Mouse (Mus musculus) intestine, embryonic 16.5 days (tissue): ENCODE measurements around the gene Stpg4. TPM values are rescaled to one million over a fixed set of nuclear protein-coding genes. Genes with fewer than 3 reads are reported as not detected.

ENCODE experiments used
- ATAC-seq: fragments of 200-750 bp; cut with Nextera tagmentation; 2 replicates; pipeline ENCODE4 v1.8.0; 2017; ENCODE audit warnings: moderate TSS enrichment, moderate library complexity
- H3K27ac ChIP-seq: fragments of 300-500 bp; sonication (generic); 2 replicates; pipeline ENCODE4 v1.5.1; 2014; ENCODE audit warnings: mild to moderate bottlenecking, low read length
- H3K27me3 ChIP-seq: fragments of 300-500 bp; sonication (generic); replicated peaks from 2 replicates; pipeline ENCODE4 v1.6.1; 2014; ENCODE audit warnings: low read length, control low read depth, mixed read lengths; ENCODE audit not compliant: control insufficient read depth, insufficient read depth
- H3K36me3 ChIP-seq: fragments of 300-500 bp; sonication (generic); 2 replicates; pipeline ENCODE4 v1.6.1; 2014; ENCODE audit warnings: low read length, control low read depth; ENCODE audit not compliant: control insufficient read depth, insufficient read depth
- H3K4me1 ChIP-seq: fragments of 300-500 bp; sonication (generic); 2 replicates; pipeline ENCODE4 v1.6.1; 2014; ENCODE audit warnings: low read length, control low read depth, mixed read lengths; ENCODE audit not compliant: control insufficient read depth, insufficient read depth
- H3K4me2 ChIP-seq: fragments of 300-500 bp; sonication (generic); 2 replicates; pipeline ENCODE4 v1.6.1; 2014; ENCODE audit warnings: low read depth, low read length, control low read depth
- H3K4me3 ChIP-seq: fragments of 300-500 bp; sonication (generic); 2 replicates; pipeline ENCODE4 v1.5.1; 2014; ENCODE audit warnings: mild to moderate bottlenecking, low read length
- H3K9ac ChIP-seq: fragments of 300-500 bp; sonication (generic); 2 replicates; pipeline ENCODE4 v1.6.1; 2014; ENCODE audit warnings: low read depth, low read length
- H3K9me3 ChIP-seq: fragments of 300-500 bp; sonication (generic); 2 replicates; pipeline ENCODE4 v1.6.1; 2016; ENCODE audit warnings: low read length, control low read depth; ENCODE audit not compliant: control insufficient read depth
- WGBS: fragments of 180-500 bp; shearing (Covaris S2); extraction: QIAGEN DNeasy Blood & Tissue Kit; methylation state at CpG from one replicate; pipeline ENCODE4 v1.1.7; 2014; 5-methylcytosine and 5-hydroxymethylcytosine counted together
- polyA plus RNA-seq: library from polyadenylated mRNA; unstranded; fragments of >200 nt; fragmentation: Nextera tagmentation; extraction: Ambion mirVana; gene quantifications from 2 replicates; pipeline ENCODE4 v1.2.1, GENCODE M21; 2015

Gene Stpg4
- polyA plus RNA-seq, 1 experiment from 2014 or later = not detected

DNA sequence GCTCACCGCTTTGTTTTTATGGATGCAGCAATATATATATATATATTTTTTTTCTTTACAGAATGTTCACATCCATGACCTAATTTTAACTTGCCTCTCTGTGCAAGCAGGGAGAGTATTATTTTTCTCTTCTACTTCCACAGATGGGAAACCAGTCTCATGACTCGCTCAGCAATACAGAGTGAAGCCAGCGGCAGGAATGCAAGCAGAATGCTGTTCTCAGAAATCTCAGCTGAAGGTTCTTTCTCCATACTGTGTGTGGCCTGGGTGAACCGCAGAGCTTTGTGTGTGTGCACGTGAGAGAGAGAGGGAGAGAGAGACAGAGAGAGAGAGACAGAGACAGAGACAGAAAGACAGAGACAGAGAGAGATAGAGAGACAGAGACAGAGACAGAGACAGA, 41.1 kb upstream of the Stpg4 start:
- Histone ChIP-seq H3K4me2 (no peak overlapping the region), H3K36me3 (no peaks in the 10 kb centered on the region), H3K4me3 (no peak overlapping the region), H3K27ac (no peak overlapping the region), H3K4me1 (peaks cover 6% of the 10 kb centered on the region), H3K9me3 (no peaks in the 10 kb centered on the region), H3K27me3 (no peaks in the 10 kb centered on the region), H3K9ac (no peak overlapping the region)
- ATAC-seq = no peak
- 76% methylated on average over 5 of the region's 5 CpGs for WGBS

- Histone ChIP-seq H3K36me3 (no peaks in the 10 kb centered on the region), H3K4me2 (no peak overlapping the region), H3K27ac (no peak overlapping the region), H3K4me1 (peaks cover 24% of the 10 kb centered on the region), H3K9me3 (no peaks in the 10 kb centered on the region), H3K4me3 (no peak overlapping the region), H3K27me3 (no peaks in the 10 kb centered on the region), H3K9ac (no peak overlapping the region)
- 55% methylated on average over 3 of the region's 3 CpGs for WGBS
- ATAC-seq = no peak
Observed at GRCm38 (mm10) chr17:87461499-87461896, 34.0 kb upstream of the Stpg4 start.

DNA sequence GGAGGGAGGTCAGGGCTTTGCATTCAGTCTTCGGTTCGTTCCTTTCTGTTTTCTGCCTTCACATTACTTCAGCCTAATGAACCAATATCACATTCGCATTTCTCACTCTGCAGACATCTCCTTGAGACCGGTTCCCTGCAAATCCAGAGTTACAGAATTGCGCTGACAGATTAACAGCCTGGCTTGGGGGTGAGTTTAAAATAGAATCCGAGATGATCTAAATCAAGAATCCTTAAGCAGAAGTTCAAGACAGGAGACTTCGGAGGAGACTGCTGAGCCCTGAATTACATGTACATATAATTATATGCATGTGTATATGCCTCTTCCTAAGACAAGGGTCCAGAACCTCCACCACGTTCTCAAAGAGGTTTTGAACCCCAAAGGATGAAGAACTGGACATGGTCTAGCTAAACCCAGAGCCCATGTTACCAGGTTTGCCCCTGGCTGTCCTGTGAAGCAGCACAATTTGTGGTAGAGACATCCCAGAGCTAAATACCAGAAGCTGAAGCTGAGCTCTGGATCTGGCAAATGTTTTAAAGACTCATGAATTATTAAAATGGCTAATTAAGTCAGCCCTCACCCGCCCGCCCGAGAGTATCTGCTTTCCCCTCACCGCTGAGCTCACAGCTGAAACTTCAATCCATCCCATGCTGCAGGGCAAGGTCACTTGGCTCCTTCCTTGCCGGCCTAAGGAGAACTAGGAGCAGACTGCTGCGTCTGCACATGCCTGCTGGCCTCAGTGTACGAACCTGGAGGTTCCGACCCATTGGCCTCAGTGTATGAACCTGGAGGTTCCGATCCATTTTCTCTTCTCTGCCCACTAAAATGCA, 33.3 kb upstream of the Stpg4 start:
- Histone ChIP-seq H3K27me3 (no peaks in the 10 kb centered on the region), H3K9ac (0 out of 2 replicates have a peak overlapping the region, but pooled peaks have one; percentile 38), H3K36me3 (no peaks in the 10 kb centered on the region), H3K9me3 (no peaks in the 10 kb centered on the region), H3K4me3 (0 out of 2 replicates have a peak overlapping the region, but pooled peaks have one; percentile 1), H3K4me2 (peak overlapping the region; percentile 42), H3K4me1 (peaks cover 24% of the 10 kb centered on the region), H3K27ac (peak overlapping the region; percentile 78)
- WGBS = 49% methylated on average over 17 of the region's 17 CpGs
- ATAC-seq = no peak

DNA sequence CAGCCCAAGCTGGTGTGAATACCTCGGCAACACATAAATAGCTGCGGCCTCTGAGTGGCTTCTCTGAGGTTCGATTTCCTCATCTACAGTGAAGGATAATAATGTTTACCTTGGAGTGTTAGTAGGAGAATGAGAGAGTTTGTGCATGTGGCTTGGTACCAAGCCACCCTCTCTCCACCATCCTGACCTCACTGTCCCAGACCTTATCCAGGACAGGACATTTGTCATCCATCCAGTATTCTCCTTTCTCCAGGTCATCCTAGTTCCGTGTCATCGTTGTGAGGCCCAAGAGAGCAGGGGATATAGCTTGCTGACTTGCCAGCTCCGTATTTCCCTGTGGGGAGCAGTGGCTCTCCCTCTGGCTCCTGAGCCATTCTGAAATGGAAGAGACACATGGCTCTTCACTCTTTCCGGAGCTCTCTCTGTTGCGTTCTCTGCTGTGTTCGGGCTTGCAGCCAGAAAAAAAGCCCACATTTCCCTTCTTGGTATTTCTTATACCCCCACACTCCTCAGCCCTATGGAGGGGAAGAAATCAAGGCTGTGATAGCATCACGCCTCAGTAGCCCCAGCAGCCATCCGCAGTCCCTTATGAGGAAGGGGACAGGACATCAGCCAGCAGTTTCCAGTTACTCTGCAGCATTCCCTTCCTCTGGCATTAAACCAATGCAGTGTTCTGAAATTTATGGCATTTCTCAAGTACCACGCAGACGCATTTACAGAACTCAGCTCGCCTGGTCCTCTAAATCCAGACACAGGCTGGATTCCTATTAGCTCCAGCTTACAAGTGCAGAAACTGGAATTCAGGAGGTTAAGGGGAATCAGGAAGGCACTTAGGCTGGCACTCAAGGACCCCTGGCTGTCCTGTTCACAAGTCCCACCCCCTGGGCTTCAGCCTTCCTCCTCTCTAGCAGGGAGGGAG, 32.5 kb upstream of the Stpg4 start:
- Histone ChIP-seq H3K27ac (peak overlapping the region; percentile 78), H3K4me2 (peak overlapping the region; percentile 42), H3K27me3 (no peaks in the 10 kb centered on the region), H3K9ac (peak overlapping the region; percentile 38), H3K4me3 (0 out of 2 replicates have a peak overlapping the region, but pooled peaks have one; percentile 1), H3K36me3 (no peaks in the 10 kb centered on the region), H3K4me1 (peaks cover 24% of the 10 kb centered on the region), H3K9me3 (no peaks in the 10 kb centered on the region)
- peak; percentile 38 for ATAC-seq
- WGBS = 19% methylated on average over 14 of the region's 14 CpGs

DNA sequence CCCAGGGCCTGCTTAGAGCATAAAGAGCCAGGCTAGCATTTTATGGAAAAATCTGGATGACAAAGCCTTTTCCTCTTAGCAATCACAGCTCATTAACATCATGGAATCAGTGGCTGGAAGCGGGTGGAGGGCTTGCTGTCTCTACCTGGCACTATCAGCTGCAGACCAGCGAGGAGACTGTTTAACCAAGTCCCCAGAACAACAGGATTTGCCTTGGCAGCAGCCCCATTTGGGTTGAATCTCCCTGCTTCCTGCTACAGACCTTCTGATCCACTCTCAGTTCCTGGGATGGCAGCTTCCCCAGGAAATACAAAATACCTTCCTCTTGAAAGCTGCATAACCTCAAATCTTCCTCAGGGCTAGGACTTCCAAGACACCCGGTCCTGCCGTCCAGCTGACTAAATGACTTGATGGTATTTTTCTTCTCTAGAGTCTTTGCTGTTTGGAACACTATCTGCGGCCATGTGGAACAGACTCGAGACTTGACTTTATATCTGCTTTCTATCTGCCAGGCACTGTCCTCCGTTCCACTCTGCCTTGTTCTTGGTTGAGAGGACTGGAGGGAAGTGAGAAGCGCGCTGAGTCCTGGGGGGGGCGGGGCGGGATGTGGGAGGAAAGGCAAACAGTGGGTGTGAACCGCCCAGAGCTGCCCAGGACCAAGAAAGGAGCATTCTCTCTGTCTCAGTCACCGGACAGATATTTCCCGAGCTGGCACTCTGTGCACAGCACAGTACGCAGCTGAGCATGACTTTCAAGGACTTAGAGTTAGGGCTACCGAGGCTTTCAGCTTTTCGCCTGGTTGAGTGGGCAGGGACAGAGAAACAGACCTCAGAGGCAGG, 31.6 kb upstream of the Stpg4 start:
- H3K36me3 ChIP-seq = no peaks in the 10 kb centered on the region
- H3K4me3 ChIP-seq = 0 out of 2 replicates have a peak overlapping the region, but pooled peaks have one; percentile 1
- peak overlapping the region; percentile 38 for H3K9ac ChIP-seq
- peaks cover 24% of the 10 kb centered on the region for H3K4me1 ChIP-seq
- ATAC-seq = peak; percentile 73
- peak overlapping the region; percentile 78 for H3K27ac ChIP-seq
- WGBS = 9% methylated on average over 13 of the region's 17 CpGs
- no peaks in the 10 kb centered on the region for H3K9me3 ChIP-seq
- H3K4me2 ChIP-seq = peak overlapping the region; percentile 42
- H3K27me3 ChIP-seq = no peaks in the 10 kb centered on the region

DNA sequence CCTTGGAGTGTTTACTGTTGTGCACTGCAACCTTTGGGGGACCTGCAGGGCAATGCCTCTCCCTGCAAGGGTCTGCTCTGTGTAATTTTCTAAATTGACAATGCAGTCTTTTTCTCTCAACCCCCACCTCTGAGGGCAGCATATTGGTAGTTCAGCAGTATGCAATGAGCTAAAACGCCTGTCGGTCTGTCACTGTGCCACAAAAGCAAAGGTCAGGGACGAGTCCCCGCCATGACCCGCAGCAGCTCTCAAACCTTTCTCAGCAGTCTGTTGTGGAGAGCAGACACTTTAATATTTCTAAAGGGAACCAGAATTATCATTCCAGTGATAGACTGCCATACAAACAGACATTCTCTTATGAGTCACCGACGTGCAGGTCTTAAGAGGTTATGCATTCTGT, 30.4 kb upstream of the Stpg4 start:
- Histone ChIP-seq H3K4me1 (peaks cover 24% of the 10 kb centered on the region), H3K9ac (no peak overlapping the region), H3K36me3 (no peaks in the 10 kb centered on the region), H3K9me3 (no peaks in the 10 kb centered on the region), H3K27ac (no peak overlapping the region), H3K4me3 (no peak overlapping the region), H3K27me3 (no peaks in the 10 kb centered on the region), H3K4me2 (no peak overlapping the region)
- 58% methylated on average over 7 of the region's 7 CpGs for WGBS
- ATAC-seq = no peak

DNA sequence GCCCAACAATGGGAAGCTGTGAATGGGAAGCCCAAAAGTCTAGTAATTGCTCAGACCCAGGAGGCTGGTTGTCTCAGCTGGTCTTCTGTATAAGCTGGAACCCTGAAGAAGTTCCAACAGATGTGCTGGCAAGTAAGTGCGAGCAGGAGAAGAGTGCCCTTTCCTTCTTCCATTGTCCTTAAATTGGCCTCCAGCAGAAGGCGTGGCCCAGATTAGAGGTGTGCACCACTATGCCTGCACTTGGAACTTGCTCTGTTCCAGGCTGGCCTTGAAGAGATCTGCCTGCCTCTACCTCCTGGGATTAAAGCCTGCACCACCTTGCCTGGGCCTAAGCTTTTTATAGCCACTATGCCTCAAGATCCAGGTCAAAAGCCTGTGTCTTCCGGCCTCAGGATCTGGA, 26.6 kb upstream of the Stpg4 start:
- H3K27me3 ChIP-seq = no peaks in the 10 kb centered on the region
- no peak for ATAC-seq
- no peaks in the 10 kb centered on the region for H3K9me3 ChIP-seq
- WGBS = 85% methylated on average over 3 of the region's 3 CpGs
- peaks cover 10% of the 10 kb centered on the region for H3K4me1 ChIP-seq
- no peak overlapping the region for H3K4me2 ChIP-seq
- no peak overlapping the region for H3K27ac ChIP-seq
- no peak overlapping the region for H3K9ac ChIP-seq
- H3K36me3 ChIP-seq = no peaks in the 10 kb centered on the region
- no peak overlapping the region for H3K4me3 ChIP-seq

DNA sequence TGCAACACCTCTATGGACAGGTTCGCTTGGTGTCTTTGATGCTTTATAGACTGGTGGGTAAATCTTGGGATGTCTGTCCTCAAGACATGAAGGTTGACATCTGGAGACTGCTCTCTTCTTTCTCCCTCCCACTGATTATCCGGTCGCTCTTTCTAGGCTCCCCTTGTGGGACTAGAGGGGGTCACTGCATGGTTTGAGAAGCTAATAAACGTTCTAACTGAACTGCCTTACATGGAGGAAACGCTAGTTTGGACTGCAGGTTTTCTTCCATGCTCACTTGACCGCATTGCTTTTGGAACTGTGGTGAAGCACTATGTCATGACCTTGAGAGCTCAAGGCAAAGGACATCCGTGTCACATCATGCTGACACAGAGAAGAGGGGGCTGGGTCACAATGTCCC, 25.8 kb upstream of the Stpg4 start:
- 80% methylated on average over 7 of the region's 7 CpGs for WGBS
- H3K9ac ChIP-seq = no peak overlapping the region
- H3K27me3 ChIP-seq = no peaks in the 10 kb centered on the region
- H3K9me3 ChIP-seq = no peaks in the 10 kb centered on the region
- no peak for ATAC-seq
- H3K4me3 ChIP-seq = no peak overlapping the region
- no peak overlapping the region for H3K27ac ChIP-seq
- no peaks in the 10 kb centered on the region for H3K36me3 ChIP-seq
- H3K4me2 ChIP-seq = no peak overlapping the region
- peaks cover 6% of the 10 kb centered on the region for H3K4me1 ChIP-seq
